Mouse (Mus musculus) lung, postnatal 0 days (tissue): ENCODE measurements around the gene Diaph2.

ENCODE experiments used
- CTCF ChIP-seq: IDR thresholded peaks from 2 replicates; pipeline ENCODE4 v1.5.1; 2016; ENCODE audit warnings: antibody characterized with exemption, mild to moderate bottlenecking
- EP300 ChIP-seq: IDR thresholded peaks from 2 replicates; pipeline ENCODE4 v1.6.1; 2016; ENCODE audit warnings: antibody characterized with exemption, mild to moderate bottlenecking, control low read depth

- TF ChIP-seq CTCF: no peak
- TF ChIP-seq EP300: no peak
Observed at GRCm38 (mm10) chrX:130408985-130409384, 659.4 kb downstream of the Diaph2 start.
